Mouse (Mus musculus) yolk sac, embryonic 10.5 days (tissue): ENCODE data around the gene Fcgr4.
"Not testable (repeated sequence)": the region's sequence is repeated elsewhere in the genome, so short reads cannot be mapped to it uniquely, and the experiment has no call there.

ENCODE experiments used
- DNase-seq: peaks from one replicate; pipeline ENCODE4 v3.0.0-alpha.2; 2017; ENCODE audit warnings: low spot score

Gene Fcgr4

DNA sequence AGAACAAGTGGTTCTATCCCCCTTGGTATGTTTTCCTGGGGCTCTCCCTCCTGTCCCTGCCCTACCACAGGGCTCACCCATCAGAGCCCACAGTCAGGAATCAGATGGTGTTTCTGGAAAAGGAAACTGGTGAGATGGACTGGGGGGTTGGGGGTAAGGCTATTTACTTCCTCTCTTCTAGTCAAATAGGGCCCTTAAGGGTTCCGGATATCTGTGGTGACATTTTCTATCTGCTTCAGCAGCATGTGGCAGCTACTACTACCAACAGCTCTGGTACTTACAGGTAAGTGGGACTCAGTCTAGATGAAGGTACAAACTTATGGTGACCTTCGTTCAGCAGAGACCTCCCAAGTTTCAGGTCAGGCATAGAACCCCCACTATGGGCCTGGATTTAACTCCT, at the start of gene Fcgr4:
Gene Fcgr4 (plus strand): TSS at position 184 of the 400 bp plus-strand sequence.
- no peak for DNase-seq

DNA sequence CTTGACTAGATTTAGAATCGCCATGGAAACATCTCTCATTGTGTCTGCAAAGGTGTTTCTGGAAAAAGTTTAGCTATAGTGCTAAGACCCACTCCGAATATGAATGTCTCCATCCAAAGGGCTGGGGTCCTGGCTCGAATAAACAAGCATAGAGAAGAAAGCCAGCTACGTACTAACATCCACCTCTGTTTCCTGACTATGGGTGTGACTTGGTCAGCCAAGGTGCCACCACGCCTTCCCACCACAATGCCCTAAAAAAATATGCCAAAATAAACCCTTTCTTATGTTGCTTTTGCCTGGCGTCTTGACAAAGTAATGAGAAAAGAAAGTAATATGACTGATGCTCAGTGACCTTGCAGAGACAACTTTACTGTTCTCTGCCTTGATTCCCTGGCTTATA, 46.2 kb upstream of the Fcgr4 start:
- DNase-seq = no peak

DNA sequence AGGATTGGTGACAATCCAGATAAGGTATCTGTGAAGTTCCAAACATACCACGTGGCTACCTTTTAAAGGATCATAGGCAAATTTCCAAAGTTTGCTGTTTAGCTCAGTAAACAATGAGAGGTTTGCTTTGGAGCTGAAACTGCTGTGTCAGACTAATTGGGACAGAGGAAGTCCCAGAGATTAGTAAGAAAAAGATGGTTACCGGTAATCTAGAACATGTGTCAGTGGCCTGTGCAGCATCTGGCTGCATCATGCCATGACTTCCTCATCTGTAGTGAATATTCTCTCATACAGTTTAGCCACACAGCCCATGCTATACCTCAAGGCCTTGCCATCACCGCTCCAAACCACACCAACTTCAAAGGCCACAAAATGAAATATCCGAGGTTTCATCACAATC, 45.8 kb upstream of the Fcgr4 start:
- DNase-seq = no peak

DNA sequence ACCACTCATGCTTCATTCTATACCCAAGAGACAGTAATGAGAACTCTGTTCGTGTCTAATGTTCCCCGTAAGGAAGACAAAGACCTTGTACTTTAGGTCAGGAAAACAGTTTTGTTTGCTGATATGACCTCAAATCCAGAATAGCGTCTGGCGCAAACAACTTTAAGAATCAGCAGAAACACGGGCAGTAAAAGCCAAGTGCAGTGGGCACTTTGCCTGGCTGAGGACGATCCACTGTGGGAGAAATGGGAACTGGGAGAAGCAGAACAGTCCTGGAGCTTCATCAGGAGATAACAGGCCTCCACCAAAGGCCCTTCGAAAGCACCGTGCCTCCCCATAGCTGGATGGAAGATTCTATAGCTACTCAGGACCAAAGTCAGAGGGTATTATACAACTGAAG, 44.5 kb upstream of the Fcgr4 start:
- no peak for DNase-seq

DNA sequence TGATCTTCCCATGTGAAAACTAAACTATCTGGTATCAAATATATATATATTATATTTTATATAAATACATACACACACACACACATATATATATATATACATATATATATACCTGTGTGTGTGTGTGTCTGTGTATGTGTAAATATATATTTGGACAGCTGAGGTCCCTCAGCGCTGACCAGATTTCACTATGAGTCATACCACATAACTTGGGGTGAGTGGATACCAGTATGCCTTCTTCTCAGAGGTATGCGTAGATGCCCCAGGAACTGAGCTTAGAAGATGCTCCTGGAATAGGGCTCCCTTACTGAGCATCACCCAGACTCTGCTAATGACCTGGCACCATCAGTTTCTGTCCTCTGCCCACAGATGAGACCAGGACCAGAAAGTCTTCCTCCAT, 44.0 kb upstream of the Fcgr4 start:
- DNase-seq = no peak

DNA sequence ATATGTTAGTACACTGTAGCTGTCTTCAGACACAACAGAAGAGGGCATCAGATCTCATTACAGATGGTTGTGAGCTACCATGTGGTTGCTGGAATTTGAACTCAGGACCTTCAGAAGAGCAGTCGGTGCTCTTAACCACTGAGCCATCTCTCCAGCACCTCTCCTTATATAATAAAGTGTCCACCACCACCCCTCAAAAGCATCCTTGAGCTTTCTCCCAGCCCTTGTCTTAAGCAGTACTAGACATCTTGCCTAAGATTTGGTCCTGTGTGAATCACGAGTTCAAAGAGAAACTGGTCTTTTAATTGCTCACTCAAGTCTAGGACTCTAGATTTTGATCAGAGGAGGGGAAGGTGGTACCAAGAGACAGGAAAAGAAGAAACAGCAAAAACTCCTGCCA, 43.4 kb upstream of the Fcgr4 start:
- DNase-seq = not testable (repeated sequence)

DNA sequence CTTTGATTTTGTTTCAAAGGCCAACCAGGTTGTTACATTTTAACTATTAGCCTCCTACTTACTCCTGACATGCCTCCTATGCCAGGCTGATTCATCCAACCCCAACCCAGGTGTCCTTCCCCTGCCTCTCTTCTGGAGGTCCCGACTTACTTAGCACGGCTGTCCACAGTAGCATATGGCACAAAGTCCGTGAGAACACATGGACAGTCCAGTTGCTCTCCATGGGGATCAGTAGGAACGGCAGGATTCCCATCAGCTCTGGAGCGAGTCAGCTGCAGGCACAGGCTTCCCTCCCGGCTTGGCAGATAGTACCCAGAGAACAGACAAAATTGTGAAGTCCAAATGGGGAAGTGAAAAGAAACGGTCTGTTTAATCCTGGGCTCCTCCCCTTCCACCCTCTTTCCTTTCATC, 43.0 kb upstream of the Fcgr4 start:
- no peak for DNase-seq

DNA sequence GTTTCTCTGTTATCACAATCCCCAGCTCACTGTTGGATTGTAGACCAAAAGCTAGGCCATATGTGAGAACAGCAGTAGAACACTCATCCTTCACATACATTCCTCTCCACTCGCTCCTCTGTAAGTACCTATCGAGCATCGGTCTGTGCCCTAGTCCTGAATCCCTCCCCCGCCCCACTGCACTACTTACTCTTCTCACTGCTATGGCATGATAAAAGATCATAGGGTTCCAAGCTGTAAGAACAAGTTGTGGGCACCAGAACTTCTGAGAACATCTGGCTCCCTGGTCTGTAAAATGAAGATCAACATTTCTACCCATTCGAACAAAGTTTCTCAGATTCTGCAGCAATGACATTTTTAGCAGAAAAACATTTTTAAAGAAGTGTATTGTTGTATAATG, 42.3 kb upstream of the Fcgr4 start, which contains the start of gene Fcgr2b:
Gene Fcgr2b (minus strand): TSS at position 101 of the 400 bp plus-strand sequence.
- DNase-seq = no peak

DNA sequence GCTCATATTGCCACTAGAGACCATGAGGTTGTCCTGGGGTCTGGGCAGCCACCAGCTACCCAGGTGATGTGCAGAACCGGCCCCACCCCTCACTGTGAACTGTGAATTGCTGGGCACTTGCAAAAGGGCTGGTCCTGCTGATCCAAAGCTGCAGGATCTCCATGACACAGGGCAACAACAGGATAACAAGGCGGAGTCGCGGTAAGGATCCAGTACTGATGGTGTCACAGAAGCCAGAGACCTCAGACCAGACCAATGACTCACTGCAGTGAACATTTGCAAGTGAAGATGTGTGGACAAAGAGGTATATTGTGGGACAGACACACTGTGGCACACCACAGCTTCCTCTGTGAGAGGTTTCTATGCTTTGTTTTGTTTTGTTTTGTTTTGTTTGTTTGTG, 40.1 kb upstream of the Fcgr4 start:
- DNase-seq = no peak

DNA sequence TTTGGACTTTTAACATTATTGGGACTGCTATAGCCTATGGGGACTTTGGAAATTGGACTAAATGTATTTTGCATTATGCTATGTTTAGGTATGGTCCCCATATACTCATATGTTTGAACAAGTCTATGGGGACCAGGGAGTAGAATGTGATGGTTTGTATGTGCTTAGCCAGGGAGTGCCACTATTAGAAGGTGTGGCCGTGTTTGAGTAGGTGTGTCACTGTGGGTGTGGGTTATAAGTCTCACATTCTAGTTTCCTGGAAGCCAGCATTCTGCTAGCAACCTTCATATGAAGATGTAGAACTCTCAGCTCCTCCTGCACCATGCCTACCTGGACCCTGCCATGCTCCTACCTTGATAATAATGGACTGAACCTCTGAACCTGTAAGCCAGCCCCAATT, 37.0 kb upstream of the Fcgr4 start:
- not testable (repeated sequence) for DNase-seq

DNA sequence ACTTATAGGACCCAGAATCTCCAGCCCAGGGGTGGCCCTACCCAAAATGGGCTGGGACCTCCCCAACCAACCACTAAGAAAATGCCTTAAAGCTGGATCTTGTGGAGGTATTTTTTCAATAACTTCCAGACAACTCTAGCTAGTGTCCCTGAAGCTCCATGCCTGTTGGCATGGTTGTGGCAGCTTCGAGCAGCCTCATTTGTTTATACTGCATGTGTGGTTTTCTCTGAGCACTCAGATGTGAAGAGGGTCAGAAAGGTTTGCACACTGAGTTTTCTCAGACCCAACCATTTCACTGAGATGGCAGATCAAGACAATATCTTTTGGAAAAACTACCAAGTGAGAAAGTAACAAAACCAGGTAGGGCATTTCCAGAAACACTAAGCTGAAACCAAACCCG, 36.4 kb upstream of the Fcgr4 start:
- no peak for DNase-seq

DNA sequence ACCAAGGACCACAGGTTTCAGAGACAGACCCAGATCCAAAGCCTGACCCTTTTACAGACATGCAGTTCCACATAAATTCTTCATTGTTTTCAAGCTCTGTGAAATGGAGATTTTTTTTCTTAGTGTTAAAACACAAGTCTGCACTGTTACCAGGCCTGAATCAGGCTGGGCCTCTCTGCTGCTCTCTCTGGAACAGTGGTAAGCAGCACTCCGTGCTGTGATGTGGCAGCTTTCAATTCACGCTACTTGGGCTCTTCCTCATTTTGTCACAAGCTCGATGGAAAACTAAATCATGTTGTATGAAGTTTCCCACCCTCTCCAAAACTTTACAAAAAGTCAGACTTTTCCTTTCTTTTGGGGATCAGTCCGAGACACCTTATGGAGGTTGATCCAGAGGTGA, 35.7 kb upstream of the Fcgr4 start:
- DNase-seq = no peak

DNA sequence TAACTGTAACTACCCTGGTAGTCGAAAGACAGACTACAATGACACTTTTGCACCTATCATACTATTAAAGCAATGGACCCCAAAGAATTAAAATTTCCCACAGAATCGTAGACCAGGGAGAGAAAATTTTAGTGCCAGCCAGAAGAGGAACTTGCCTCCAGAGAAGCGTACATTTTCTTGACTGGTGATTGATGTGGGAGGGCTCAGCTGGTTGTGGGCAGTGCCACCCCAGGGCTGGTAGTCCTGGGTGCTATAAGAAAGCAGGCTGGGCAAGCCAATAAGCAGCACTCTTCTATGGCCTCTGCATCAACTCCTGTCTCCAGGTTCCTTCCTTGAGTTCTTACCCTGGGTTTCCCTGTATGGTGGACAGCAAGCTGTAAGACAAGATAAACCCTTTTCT, 33.6 kb upstream of the Fcgr4 start:
- DNase-seq = no peak

DNA sequence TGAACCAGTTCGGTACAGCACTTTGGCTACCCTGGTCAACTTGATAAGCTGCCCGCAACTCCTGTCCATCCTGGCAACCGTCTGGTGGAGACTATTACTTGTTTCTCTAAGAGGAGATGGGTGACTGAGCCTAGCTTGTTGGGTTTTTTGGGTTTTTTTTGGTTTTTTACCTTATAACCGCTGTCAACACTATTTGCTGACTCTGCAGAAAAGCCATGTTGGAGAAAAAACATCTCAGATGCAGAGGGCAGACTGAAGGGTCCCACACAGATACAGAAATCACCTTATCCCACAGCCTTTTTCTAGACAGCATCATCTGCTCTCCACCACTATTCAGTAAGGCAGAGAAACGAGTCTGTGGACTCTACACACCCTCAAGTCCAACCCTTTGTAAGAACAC, 32.9 kb upstream of the Fcgr4 start:
- no peak for DNase-seq

DNA sequence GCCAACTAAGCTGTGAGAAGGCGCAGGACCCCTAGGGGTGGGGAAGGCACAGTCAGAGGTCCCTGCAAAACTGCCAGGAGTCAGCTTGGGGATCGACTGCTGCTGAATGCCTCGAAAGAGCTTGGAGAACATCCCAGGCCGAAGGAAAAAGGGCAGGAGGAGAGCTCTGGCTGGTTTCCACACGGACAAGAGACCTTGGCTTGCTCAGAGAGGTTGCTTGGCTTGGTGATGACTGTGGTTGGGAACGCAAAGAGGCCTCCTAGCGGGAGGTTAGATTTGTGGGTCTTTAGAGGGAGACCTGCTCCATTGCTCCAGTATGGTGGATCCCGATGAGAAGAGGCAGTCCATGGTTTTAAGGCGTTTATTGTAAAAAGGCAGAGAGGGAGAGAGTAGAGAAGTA, 29.1 kb upstream of the Fcgr4 start:
- no peak for DNase-seq

DNA sequence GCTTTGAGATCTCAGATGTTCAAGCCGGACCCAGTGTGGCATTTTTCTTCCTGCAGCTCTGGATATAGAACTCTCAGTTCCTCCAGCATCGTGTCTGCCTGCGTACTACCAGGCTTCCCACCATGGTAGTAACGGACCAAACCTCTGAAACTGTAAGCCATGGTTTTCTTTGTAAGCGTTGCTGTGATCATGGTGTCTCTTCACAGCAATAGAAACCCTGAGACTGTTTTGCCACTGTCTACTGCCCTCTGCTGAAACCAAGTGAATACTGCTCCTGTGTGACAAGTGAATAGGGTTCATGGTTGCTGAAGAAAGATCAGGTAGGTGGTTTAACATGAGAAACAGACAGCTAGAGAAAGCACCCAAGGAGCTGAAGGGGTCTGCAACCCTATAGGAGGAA, 26.2 kb upstream of the Fcgr4 start:
- DNase-seq = peak; percentile 19

DNA sequence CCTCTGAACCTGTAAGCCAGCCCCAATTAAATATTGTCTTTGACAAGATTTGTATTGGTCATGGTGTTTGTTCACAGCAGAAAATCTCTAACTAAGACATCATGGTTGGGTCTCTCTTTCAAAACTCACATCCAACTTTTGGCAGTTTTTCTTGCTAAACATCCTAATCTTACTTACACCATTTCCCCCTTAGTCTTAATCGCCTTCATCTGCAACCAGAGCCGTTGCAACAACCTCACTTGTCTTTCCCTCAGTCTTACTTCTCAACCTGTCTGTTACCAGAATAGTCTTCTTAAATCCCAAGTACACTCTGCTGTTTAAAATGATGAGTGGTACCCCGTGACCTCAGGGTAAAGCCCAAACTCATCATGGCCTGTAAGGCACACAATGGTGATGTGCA, 22.7 kb upstream of the Fcgr4 start:
- DNase-seq = no peak

DNA sequence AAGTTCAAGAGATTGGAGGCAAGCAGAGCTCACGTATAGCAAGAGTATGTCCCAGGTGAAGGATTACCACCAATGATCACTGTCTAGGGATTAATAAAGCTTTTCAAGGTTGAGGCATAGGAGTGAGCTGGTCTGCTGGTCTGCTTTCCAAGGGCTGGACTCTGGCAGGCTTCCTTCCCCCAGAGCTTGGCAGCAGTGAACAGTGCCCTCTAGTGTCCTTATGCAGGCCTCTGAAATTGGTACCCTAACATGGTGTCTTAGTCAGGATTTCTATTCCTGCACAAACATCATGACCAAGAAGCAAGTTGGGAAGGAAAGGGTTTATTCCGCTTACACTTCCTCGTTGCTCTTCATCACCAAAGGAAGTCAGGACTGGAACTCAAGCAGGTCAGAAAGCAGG, 22.0 kb upstream of the Fcgr4 start:
- DNase-seq = peak; percentile 47

DNA sequence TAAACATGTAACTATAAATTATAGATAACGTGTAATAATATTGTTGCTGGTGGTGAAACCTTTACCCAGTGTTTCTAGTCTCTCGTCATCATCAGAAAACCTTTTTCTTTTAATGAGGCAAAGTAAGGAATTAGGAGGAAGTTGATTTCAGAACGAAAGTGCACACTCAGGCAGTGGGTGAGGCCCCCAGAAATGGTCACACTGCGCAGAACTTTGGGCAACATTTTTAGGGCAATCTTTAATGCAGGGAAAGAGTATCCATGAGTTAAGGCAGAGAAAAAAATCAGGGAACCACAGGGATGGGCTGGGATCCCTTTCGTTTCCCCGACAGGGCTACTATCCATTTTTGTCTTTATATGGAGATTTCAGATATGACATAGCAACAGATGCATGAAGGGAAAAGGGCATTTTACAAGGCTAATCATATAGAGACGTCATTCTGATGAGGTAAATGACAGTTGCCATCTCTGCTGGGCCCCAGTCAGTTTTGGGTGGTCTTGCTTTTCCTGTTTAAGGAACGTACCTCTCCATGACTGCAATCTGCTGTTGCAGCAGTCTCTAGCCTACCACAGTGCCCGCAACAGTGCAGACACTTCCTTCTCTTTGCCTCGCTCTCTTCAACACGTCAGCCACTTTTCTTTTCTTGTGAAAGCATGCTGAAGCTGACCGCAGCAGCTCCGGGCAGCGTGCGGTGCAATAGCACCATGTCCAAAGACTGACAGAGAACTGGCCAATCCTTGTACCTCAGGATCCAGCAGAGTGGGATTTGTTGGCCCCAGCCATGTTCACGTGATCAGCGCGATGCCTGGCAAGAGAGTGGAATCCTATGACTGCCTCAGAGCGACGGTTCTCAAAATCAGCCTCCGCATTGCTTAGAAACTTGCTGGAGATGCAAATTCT, 20.7 kb upstream of the Fcgr4 start:
- DNase-seq = peak; percentile 11

DNA sequence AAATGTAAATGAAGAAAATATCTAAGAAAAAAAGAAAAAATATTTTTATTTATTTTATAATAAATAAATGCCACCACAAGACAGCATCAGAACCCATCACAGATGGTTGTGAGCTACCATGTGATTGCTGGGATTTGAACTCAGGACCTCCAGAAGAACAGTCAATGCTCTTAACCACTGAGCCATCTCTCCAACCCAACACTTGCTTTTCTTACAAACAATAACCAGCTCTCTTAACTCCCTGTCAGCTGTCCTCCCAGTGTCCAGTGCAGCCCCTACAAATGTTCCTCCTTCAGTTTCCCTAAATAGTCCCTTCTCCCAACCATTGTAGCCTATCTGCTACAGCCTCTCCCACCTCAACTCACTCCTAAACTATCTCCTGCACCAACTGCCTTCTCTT, 18.9 kb upstream of the Fcgr4 start:
- DNase-seq = no peak

DNA sequence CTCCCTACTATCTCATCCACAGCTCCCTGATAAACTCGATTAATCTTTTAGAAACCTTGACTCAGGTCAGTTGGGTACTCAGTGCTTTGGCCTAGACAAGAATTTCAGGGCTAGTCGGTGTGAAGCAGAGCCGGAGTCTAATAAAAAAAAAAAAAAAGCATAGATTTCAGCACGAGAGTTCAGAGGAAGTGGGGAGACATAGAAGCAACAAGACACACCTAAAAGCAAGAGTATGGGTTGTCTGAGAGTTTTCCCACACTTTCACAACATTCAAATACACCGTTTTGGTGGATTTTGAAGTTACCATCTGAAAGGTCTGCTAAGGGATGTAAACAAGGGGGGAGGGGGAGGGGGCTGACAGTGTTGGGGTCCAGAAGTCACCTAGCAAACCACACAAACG, 13.6 kb upstream of the Fcgr4 start:
- DNase-seq = no peak

DNA sequence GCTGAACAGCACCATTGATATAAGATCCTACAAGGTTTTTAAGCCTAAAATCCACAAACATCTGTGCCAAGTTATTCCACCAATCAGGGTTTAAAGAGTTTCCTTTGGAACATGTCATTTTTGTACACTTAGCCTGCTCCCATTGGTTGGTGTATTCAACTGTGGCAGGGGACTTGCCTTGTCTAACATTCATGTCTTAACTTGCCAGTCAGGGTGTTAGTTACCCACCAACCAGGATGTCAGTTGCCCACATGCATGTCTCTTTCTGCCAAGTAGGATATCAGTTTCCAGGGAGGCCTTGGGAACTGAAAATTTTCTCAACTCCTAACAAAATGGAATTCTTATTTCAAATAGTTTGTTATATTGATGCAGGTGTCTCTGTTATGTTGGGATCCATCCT, 13.1 kb upstream of the Fcgr4 start:
- no peak for DNase-seq

DNA sequence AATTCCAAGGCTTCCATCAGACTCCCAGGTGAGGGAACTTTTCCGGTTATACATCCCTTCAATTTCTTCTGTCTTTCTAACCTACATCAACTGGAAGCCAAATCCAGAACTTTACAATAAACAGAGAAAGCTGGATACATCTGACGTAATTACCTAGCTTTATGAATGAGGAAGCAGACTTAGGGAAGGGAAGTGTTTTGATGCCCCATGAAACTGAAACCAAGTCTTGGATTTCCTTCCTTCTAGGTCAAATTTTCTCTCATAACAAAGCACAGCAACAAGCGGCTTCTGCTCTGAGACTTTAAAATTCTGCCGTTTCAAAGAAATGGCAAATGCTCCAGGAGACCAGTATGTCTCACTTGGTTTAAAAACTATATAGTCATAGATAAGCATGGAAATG, 12.4 kb upstream of the Fcgr4 start:
- no peak for DNase-seq

DNA sequence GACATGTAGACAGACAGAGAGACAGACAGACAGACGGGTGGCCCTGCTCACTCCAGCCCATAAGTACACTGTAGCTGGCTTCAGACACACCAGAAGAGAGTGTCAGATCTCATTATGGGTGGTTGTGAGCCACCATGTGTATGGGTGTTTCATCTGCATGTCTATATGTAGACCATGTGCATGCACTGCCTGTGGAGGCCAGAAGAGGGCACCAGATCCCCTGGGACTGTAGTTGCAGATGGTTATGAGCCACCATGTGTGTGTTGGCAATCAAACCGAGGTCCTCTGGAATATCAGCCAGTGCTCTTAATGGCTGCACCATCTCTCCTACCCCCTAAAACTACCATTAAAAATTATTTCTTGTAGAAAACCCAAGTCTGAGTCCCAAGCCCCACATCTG, 11.8 kb upstream of the Fcgr4 start:
- DNase-seq = no peak
